Mouse (Mus musculus) spleen, adult 2 months (tissue): ENCODE measurements around the gene Thoc2.

Experiments used
- CTCF ChIP-seq: fragments of 200-500 bp; IDR thresholded peaks from 2 replicates; pipeline ENCODE4 v1.5.1; 2011; ENCODE audit warnings: mild to moderate bottlenecking, inconsistent platforms; ENCODE audit not compliant: insufficient read depth, insufficient read length, insufficient replicate concordance; ENCODE audit errors: extremely low read depth
- POLR2A ChIP-seq: fragments of 200-500 bp; IDR thresholded peaks from 2 replicates; pipeline ENCODE4 v1.6.1; 2011; ENCODE audit warnings: low read depth, low read length, inconsistent platforms

- no peak for TF ChIP-seq POLR2A
- no peak for TF ChIP-seq CTCF
Measured at GRCm38 (mm10) chrX:41805592-41805991, 114.9 kb downstream of the Thoc2 start.
